Mouse (Mus musculus) stomach, postnatal 0 days (tissue): Measurements from ENCODE around the gene Zfp775.

Experiments
- CTCF ChIP-seq: IDR thresholded peaks from 2 replicates; pipeline ENCODE4 v1.5.1; 2016; ENCODE audit warnings: antibody characterized with exemption, low read depth, mild to moderate bottlenecking, moderate library complexity
- EP300 ChIP-seq: optimal IDR thresholded peaks from 2 replicates; pipeline ENCODE3; 2016; ENCODE audit warnings: antibody characterized with exemption

GRCm38 (mm10) chr6:48579215-48579648 is 22.6 kb upstream of the Zfp775 start:
- TF ChIP-seq CTCF: no peak
- no peak for TF ChIP-seq EP300
